ENCODE assay signal across 9 mouse cellular contexts in genomic region chr16:35771141-35771540, GRCm38 (mm10). TPM values are rescaled to one million over a fixed set of nuclear protein-coding genes. Genes with fewer than 3 reads are reported as not detected.
A peak's percentile ranks its signal among the peaks of the same experiment; 100 is the strongest.
DNase-seq lines count a peak whose midpoint lies in the region; ATAC-seq and TF ChIP-seq lines count a peak whose summit lies in the region.
"Had no signal": no experiment of that assay in that cellular context is flagged by ENCODE, and none has a peak within 500 bp of the region (broad histone marks: within the 10 kb centered on the region; RNA-seq: fewer than 3 reads in every experiment).

No protein-coding gene starts in this region.

- peak overlapping the region; percentile 92 for H3K4me2 ChIP-seq in heart, embryonic 12.5 days
- peak overlapping the region; percentile 62 for H3K4me2 ChIP-seq in forebrain, postnatal 0 days (ENCODE audit: low read depth)
- peak overlapping the region; percentile 78 for H3K4me2 ChIP-seq in liver, postnatal 0 days (ENCODE audit: low read depth, low read length)

- intact Hi-C loops in heart, postnatal 14 days (cut with DNase I) = loop anchor here (5.0 kb wide), 2 partner anchors 34 to 46 kb away; no protein-coding TSS in a partner anchor

- ATAC-seq in heart, embryonic 12.5 days (ENCODE audit: insufficient number of reproducible peaks, low FRiP score) = no peak
- no peak for ATAC-seq in forebrain, postnatal 0 days
- ATAC-seq in liver, postnatal 0 days = no peak

- no peaks in the 10 kb centered on the region for H3K36me3 ChIP-seq in heart, embryonic 12.5 days
- H3K36me3 ChIP-seq in ES-Bruce4 (ENCODE audit: control insufficient read depth, insufficient read depth, low read length, poor library complexity, severe bottlenecking) = peaks cover 16% of the 10 kb centered on the region
- no peaks in the 10 kb centered on the region for H3K36me3 ChIP-seq in forebrain, postnatal 0 days (ENCODE audit: insufficient read depth)
- H3K36me3 ChIP-seq in liver, postnatal 0 days (replicated peaks; ENCODE audit: insufficient read depth, low read length) = no peaks in the 10 kb centered on the region

- 21% methylated on average over 8 of the region's 8 CpGs for WGBS in heart, embryonic 12.5 days
- WGBS in forebrain, postnatal 0 days = 22% methylated on average over 8 of the region's 8 CpGs
- 37% methylated on average over 8 of the region's 8 CpGs for WGBS in liver, postnatal 0 days (ENCODE audit: insufficient replicate concordance)

- H3K9me3 ChIP-seq in heart, embryonic 12.5 days (replicated peaks) = no peaks in the 10 kb centered on the region
- H3K9me3 ChIP-seq in ES-Bruce4 (replicated peaks; ENCODE audit: control insufficient read depth, insufficient read depth, low read length, poor library complexity, severe bottlenecking) = no peaks in the 10 kb centered on the region
- no peaks in the 10 kb centered on the region for H3K9me3 ChIP-seq in forebrain, postnatal 0 days (ENCODE audit: low read length)
- no peaks in the 10 kb centered on the region for H3K9me3 ChIP-seq in liver, postnatal 0 days (ENCODE audit: low read length)

- H3K27ac ChIP-seq in heart, embryonic 12.5 days (ENCODE audit: poor library complexity, severe bottlenecking) = no peak overlapping the region
- 0 out of 2 replicates have a peak overlapping the region, but pooled peaks have one; percentile 29 for H3K27ac ChIP-seq in ES-Bruce4 (ENCODE audit: insufficient read depth, low read length)
- no peak overlapping the region for H3K27ac ChIP-seq in forebrain, postnatal 0 days (ENCODE audit: low read depth, low read length)
- H3K27ac ChIP-seq in liver, postnatal 0 days (ENCODE audit: low read depth) = no peak overlapping the region

- no peak for TF ChIP-seq POLR2A in ES-Bruce4 (IDR thresholded peaks at IDR 0.05; ENCODE audit: insufficient read depth, low read length)

- no peak overlapping the region for H3K9ac ChIP-seq in heart, embryonic 12.5 days
- H3K9ac ChIP-seq in ES-Bruce4 (ENCODE audit: low read depth, poor library complexity, severe bottlenecking) = peak overlapping the region; percentile 66
- no peak overlapping the region for H3K9ac ChIP-seq in forebrain, postnatal 0 days
- H3K9ac ChIP-seq in liver, postnatal 0 days (replicated peaks) = peak overlapping the region; percentile 73

- peak overlapping the region; percentile 69 for H3K4me3 ChIP-seq in heart, embryonic 12.5 days
- H3K4me3 ChIP-seq in ES-Bruce4 (ENCODE audit: low read depth, low read length) = peak overlapping the region; percentile 79
- peak overlapping the region; percentile 60 for H3K4me3 ChIP-seq in forebrain, postnatal 0 days (ENCODE audit: low read depth, low read length)
- peak overlapping the region; percentile 86 for H3K4me3 ChIP-seq in liver, postnatal 0 days (ENCODE audit: low read depth, low read length)

- H3K4me1 ChIP-seq in heart, embryonic 12.5 days (replicated peaks) = peaks cover 13% of the 10 kb centered on the region
- peaks cover under 1% of the 10 kb centered on the region for H3K4me1 ChIP-seq in ES-Bruce4 (ENCODE audit: control insufficient read depth, insufficient read depth, low read length)
- H3K4me1 ChIP-seq in forebrain, postnatal 0 days (ENCODE audit: insufficient read depth) = peaks cover 19% of the 10 kb centered on the region
- H3K4me1 ChIP-seq in liver, postnatal 0 days (ENCODE audit: insufficient read depth) = peaks cover 38% of the 10 kb centered on the region

- no peak for DNase-seq in heart, postnatal 14 days
- DNase-seq in forebrain, postnatal 0 days = no peak
- DNase-seq in liver, postnatal 0 days = no peak
- no peak for DNase-seq in urinary bladder, postnatal 14 days (ENCODE audit: low spot score)
- no peak for DNase-seq in retina, embryonic 14.5 days (ENCODE audit: low spot score)
- DNase-seq in gastrocnemius, postnatal 25 days = no peak

- TF ChIP-seq EP300 in ES-Bruce4 (IDR thresholded peaks at IDR 0.05; ENCODE audit: insufficient read depth, low read depth, low read length) = peak; percentile 67; the same call in 1 of the 2 replicates
- no peak for TF ChIP-seq EP300 in liver, postnatal 0 days (IDR thresholded peaks at IDR 0.05; ENCODE audit: low read depth)

- H3K27me3 ChIP-seq in heart, embryonic 12.5 days (replicated peaks) = no peaks in the 10 kb centered on the region
- H3K27me3 ChIP-seq in ES-Bruce4 (ENCODE audit: control insufficient read depth, insufficient read depth, low read length, poor library complexity, severe bottlenecking) = no peaks in the 10 kb centered on the region
- no peaks in the 10 kb centered on the region for H3K27me3 ChIP-seq in forebrain, postnatal 0 days (ENCODE audit: insufficient read depth, low read length)
- H3K27me3 ChIP-seq in liver, postnatal 0 days (ENCODE audit: insufficient read depth, low read length) = no peaks in the 10 kb centered on the region
- H3K27me3 ChIP-seq: Patski had no signal

- TF ChIP-seq CTCF in ES-Bruce4 (IDR thresholded peaks at IDR 0.05; ENCODE audit: low read depth, low read length) = no peak
- TF ChIP-seq CTCF in forebrain, postnatal 0 days (IDR thresholded peaks at IDR 0.05; ENCODE audit: low read depth) = no peak
- TF ChIP-seq CTCF in liver, postnatal 0 days (IDR thresholded peaks at IDR 0.05; ENCODE audit: low read depth) = no peak

RNA-seq across cellular contexts. Expression of gene Hspbap1, which starts 1.0 kb away (rescaled TPM):
- polyA plus RNA-seq in heart, embryonic 12.5 days (2016; fragmentation: Nextera tagmentation; extraction: Ambion mirVana) = 10.7 and 10.9 TPM in 2 replicates
- 1 to 10 TPM; 2.9 to 3.0 TPM for total RNA-seq in heart, postnatal 14 days (2021)
- 71.3 and 72.5 TPM in 2 replicates for polyA plus RNA-seq in ES-Bruce4 (2011; ENCODE audit: insufficient read depth, insufficient read length, low read depth, missing spikeins)
- total RNA-seq in forebrain, postnatal 0 days (2014; rRNA removed) = 7.2 and 8.2 TPM in 2 replicates
- 5.1 and 6.8 TPM in 2 replicates for polyA plus RNA-seq in forebrain, postnatal 0 days (2015; fragmentation: Nextera tagmentation; extraction: Ambion mirVana)
- polyA plus RNA-seq in liver, postnatal 0 days (2015; fragmentation: Nextera tagmentation; extraction: Ambion mirVana) = 6.9 and 7.6 TPM in 2 replicates
- 1 to 10 TPM; 3.1 to 3.2 TPM for total RNA-seq in gastrocnemius, postnatal 25 days (2021)

RNA-seq across cellular contexts. Expression of gene Dirc2, which starts 2.0 kb away (rescaled TPM):
- polyA plus RNA-seq in heart, embryonic 12.5 days (2016; fragmentation: Nextera tagmentation; extraction: Ambion mirVana) = 14.4 and 15.1 TPM in 2 replicates
- 10 to 100 TPM; 56.2 to 61.5 TPM for total RNA-seq in heart, postnatal 14 days (2021)
- 18.3 and 18.5 TPM in 2 replicates for polyA plus RNA-seq in ES-Bruce4 (2011; ENCODE audit: insufficient read depth, insufficient read length, low read depth, missing spikeins)
- 80.9 and 90.9 TPM in 2 replicates for total RNA-seq in forebrain, postnatal 0 days (2014; rRNA removed)
- polyA plus RNA-seq in forebrain, postnatal 0 days (2015; fragmentation: Nextera tagmentation; extraction: Ambion mirVana) = 41.6 and 50.1 TPM in 2 replicates
- 5.7 and 6.2 TPM in 2 replicates for polyA plus RNA-seq in liver, postnatal 0 days (2015; fragmentation: Nextera tagmentation; extraction: Ambion mirVana)
- 10 to 100 TPM; 49.7 to 52.4 TPM for total RNA-seq in gastrocnemius, postnatal 25 days (2021)

Comparison
In these comparisons a context has a peak if more than half of its experiments do, and no peak if none do; other contexts are left out.
1. H3K9ac ChIP-seq: peak in ES-Bruce4 (single experiment) and liver, postnatal 0 days (single experiment); none in heart, embryonic 12.5 days (single experiment) and forebrain, postnatal 0 days (single experiment).
2. Peak in every context shown above with its lines, with median percentiles within 50 percentile points of each other: H3K4me2 ChIP-seq and H3K4me3 ChIP-seq.